Mouse (Mus musculus) kidney, adult 2 months (tissue): ENCODE data around the gene Fam161b.

Source experiments
- CTCF ChIP-seq: fragments of 200-500 bp; conservative IDR thresholded peaks from 2 replicates; pipeline ENCODE4 v1.5.1; 2011; ENCODE audit warnings: low read depth, mild to moderate bottlenecking, control low read depth, low read length, moderate library complexity, mixed read lengths; ENCODE audit not compliant: insufficient read depth, insufficient read length
- POLR2A ChIP-seq: fragments of 200-500 bp; IDR thresholded peaks from one replicate; pipeline ENCODE4 v1.6.1; 2011; ENCODE audit warnings: low read depth, low read length, control low read depth

- TF ChIP-seq CTCF (no peak), POLR2A (no peak)
Measured at GRCm38 (mm10) chr12:84336963-84337625, 24.5 kb downstream of the Fam161b start.
